Mouse (Mus musculus): ENCODE data around the gene Mpc1.

GRCm38 (mm10) chr17:8276680-8277079, 6.0 kb upstream of the Mpc1 start:
- TF ChIP-seq CTCF (IDR thresholded peaks at IDR 0.05; ENCODE audit: low read depth, low read length): no peak
- TF ChIP-seq POLR2A (IDR thresholded peaks at IDR 0.05; ENCODE audit: extremely low read depth, insufficient read depth, low read length): no peak

Data from liver, adult 2 months (tissue).